Mouse (Mus musculus): ENCODE results near the gene Crybg2.

DNA sequence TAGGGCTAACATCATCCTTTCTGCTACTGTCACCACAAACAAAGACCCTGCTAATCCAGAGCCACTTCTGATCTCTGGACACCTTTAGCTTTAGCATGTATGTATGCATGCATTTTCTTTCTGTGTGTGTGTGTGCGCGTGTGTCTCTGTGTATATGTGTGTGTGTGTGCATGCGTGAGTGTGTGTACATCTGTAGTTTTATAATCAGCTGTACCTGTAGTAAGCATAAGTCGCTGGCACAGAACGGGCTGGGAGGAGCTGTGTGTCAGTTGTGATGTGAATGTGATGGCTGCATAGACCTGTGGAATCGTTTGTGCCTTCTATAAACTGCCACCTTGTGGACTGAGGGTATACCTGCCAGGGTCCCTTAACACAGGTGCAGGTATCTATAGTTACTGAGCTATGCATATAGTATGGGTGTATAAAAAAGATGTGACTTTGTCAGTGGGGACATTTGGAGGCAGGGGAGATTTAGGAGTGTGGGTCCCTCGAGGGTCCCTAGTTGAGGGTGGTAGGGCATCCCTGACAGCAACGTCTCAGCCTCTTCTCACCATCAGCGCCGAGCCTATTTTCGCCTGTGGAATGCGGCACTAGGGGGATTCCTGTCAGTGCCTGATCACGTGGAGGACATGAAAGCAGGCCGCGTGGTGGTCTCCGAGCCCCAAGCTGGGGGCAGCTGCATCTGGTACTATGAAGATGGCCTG lies 30.1 kb downstream of the Crybg2 start:
- TF ChIP-seq GATA1 (IDR thresholded peaks at IDR 0.05; ENCODE audit: low read length) (no peak), TAL1 (IDR thresholded peaks at IDR 0.05; ENCODE audit: low read length) (no peak)
